Mouse (Mus musculus) midbrain, embryonic 13.5 days (tissue): ENCODE data around the gene Tcf23. TPM values are rescaled to one million over a fixed set of nuclear protein-coding genes. Genes with fewer than 3 reads are reported as not detected.
A peak's percentile ranks its signal among the peaks of the same experiment; 100 is the strongest.

Experiments
- ATAC-seq: fragments of 200-750 bp; cut with Nextera tagmentation; 2 replicates; pipeline ENCODE4 v1.8.0; 2017; ENCODE audit warnings: mild to moderate bottlenecking, moderate TSS enrichment, moderate library complexity
- H3K27ac ChIP-seq: fragments of 300-500 bp; sonication (generic); 2 replicates; pipeline ENCODE4 v1.5.1; 2015; ENCODE audit warnings: inconsistent platforms, mild to moderate bottlenecking, moderate library complexity
- H3K27me3 ChIP-seq: fragments of 300-500 bp; sonication (generic); 2 replicates; pipeline ENCODE4 v1.6.1; 2015; ENCODE audit warnings: mild to moderate bottlenecking, inconsistent platforms
- H3K36me3 ChIP-seq: fragments of 300-500 bp; sonication (generic); 2 replicates; pipeline ENCODE4 v1.6.1; 2015; ENCODE audit warnings: mild to moderate bottlenecking, inconsistent platforms
- H3K4me1 ChIP-seq: fragments of 300-500 bp; sonication (generic); replicated peaks from 2 replicates; pipeline ENCODE4 v1.6.1; 2015; ENCODE audit warnings: inconsistent platforms
- H3K4me2 ChIP-seq: fragments of 300-500 bp; sonication (generic); replicated peaks from 2 replicates; pipeline ENCODE4 v1.6.1; 2015; ENCODE audit warnings: moderate library complexity, mild to moderate bottlenecking, inconsistent platforms
- H3K4me3 ChIP-seq: fragments of 300-500 bp; sonication (generic); replicated peaks from 2 replicates; pipeline ENCODE4 v1.5.1; 2015; ENCODE audit warnings: mild to moderate bottlenecking, inconsistent platforms
- H3K9ac ChIP-seq: fragments of 300-500 bp; sonication (generic); replicated peaks from 2 replicates; pipeline ENCODE4 v1.6.1; 2015; ENCODE audit warnings: mild to moderate bottlenecking, inconsistent platforms
- H3K9me3 ChIP-seq: fragments of 300-500 bp; sonication (generic); 2 replicates; pipeline ENCODE4 v1.6.1; 2016; ENCODE audit warnings: mild to moderate bottlenecking, inconsistent platforms
- WGBS: fragments of 180-500 bp; shearing (Covaris S2); methylation state at CpG from one replicate; pipeline ENCODE4 v1.1.7; 2015; 5-methylcytosine and 5-hydroxymethylcytosine counted together
- polyA plus RNA-seq: library from polyadenylated mRNA; unstranded; fragments of >200 nt; fragmentation: Nextera tagmentation; extraction: Ambion mirVana; gene quantifications from 2 replicates; pipeline ENCODE4 v1.2.1, GENCODE M21; 2015

Gene Tcf23
- polyA plus RNA-seq, 1 experiment from 2014 or later, result not detected

- no peak for ATAC-seq
- 47% methylated on average over 4 of the region's 4 CpGs for WGBS
- H3K27me3 ChIP-seq, result no peaks in the 10 kb centered on the region; the same call in 1 of the 2 replicates
- no peak overlapping the region for H3K9ac ChIP-seq
- H3K4me1 ChIP-seq, result no peaks in the 10 kb centered on the region
- H3K9me3 ChIP-seq, result no peaks in the 10 kb centered on the region
- H3K4me3 ChIP-seq, result no peak overlapping the region
- H3K27ac ChIP-seq, result no peak overlapping the region
- H3K4me2 ChIP-seq, result no peak overlapping the region
- H3K36me3 ChIP-seq, result no peaks in the 10 kb centered on the region
Observed at GRCm38 (mm10) chr5:30930121-30930520, 38.3 kb upstream of the Tcf23 start.

DNA sequence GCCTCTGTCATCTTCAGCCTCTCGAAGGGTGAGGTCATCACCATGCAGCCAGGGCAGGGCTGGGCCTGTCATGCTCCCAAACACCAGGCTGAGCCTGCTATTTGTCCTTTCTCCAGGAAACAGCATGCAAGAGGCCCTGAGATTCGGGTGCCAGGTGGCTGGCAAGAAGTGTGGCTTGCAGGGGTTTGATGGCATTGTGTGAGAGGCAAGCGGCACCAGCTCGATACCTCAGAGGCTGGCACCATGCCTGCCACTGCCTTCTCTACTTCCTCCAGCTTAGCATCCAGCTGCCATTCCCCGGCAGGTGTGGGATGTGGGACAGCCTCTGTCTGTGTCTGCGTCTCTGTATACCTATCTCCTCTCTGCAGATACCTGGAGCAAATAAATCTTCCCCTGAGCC is 37.6 kb upstream of the Tcf23 start:
- H3K4me3 ChIP-seq, result no peak overlapping the region
- no peaks in the 10 kb centered on the region for H3K4me1 ChIP-seq
- H3K9me3 ChIP-seq, result no peaks in the 10 kb centered on the region
- no peaks in the 10 kb centered on the region for H3K36me3 ChIP-seq
- ATAC-seq, result no peak
- H3K27me3 ChIP-seq, result no peaks in the 10 kb centered on the region
- no peak overlapping the region for H3K27ac ChIP-seq
- H3K4me2 ChIP-seq, result no peak overlapping the region
- WGBS, result 86% methylated on average over 6 of the region's 6 CpGs
- H3K9ac ChIP-seq, result no peak overlapping the region

GRCm38 (mm10) chr5:30931378-30931777 is 37.1 kb upstream of the Tcf23 start:
- H3K36me3 ChIP-seq, result no peaks in the 10 kb centered on the region
- no peaks in the 10 kb centered on the region for H3K4me1 ChIP-seq
- H3K9me3 ChIP-seq, result no peaks in the 10 kb centered on the region
- H3K27ac ChIP-seq, result no peak overlapping the region
- no peaks in the 10 kb centered on the region for H3K27me3 ChIP-seq
- no peak overlapping the region for H3K4me2 ChIP-seq
- H3K4me3 ChIP-seq, result no peak overlapping the region
- no peak overlapping the region for H3K9ac ChIP-seq
- WGBS, result 87% methylated on average over 4 of the region's 4 CpGs
- ATAC-seq, result no peak

DNA sequence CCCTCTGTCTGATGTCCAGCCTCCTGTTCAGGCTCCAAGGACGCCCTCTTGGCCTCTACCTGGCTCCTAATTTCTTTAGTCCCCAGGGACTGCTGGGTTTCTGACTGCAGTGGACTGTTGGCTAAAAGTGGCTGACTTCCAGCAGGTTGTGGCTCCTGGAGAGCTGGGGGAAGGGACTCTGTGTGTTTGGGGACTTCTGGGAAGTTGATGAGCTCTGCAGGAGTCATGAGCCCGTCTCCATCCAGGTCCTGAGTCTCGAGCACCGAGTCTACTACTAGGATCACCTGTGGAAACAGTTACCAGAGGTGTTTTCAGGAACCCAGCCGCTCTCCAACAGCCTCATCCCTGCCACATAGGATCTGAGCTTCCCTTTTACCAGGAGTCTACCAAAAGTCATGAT is 34.8 kb upstream of the Tcf23 start:
- Histone ChIP-seq H3K4me3 (no peak overlapping the region), H3K9ac (no peak overlapping the region), H3K36me3 (no peaks in the 10 kb centered on the region), H3K27ac (no peak overlapping the region), H3K27me3 (no peaks in the 10 kb centered on the region), H3K4me2 (no peak overlapping the region), H3K9me3 (no peaks in the 10 kb centered on the region), H3K4me1 (no peaks in the 10 kb centered on the region)
- no peak for ATAC-seq
- WGBS, result 64% methylated on average over 5 of the region's 5 CpGs

- no peaks in the 10 kb centered on the region for H3K27me3 ChIP-seq
- H3K9me3 ChIP-seq, result no peaks in the 10 kb centered on the region
- 89% methylated on average over 5 of the region's 5 CpGs for WGBS
- no peaks in the 10 kb centered on the region for H3K36me3 ChIP-seq
- H3K9ac ChIP-seq, result no peak overlapping the region
- no peaks in the 10 kb centered on the region for H3K4me1 ChIP-seq
- no peak for ATAC-seq
- no peak overlapping the region for H3K27ac ChIP-seq
- no peak overlapping the region for H3K4me2 ChIP-seq
- no peak overlapping the region for H3K4me3 ChIP-seq
Observed at GRCm38 (mm10) chr5:30934725-30935461, 33.6 kb upstream of the Tcf23 start.

- Histone ChIP-seq H3K9me3 (no peaks in the 10 kb centered on the region), H3K27me3 (peaks cover 5% of the 10 kb centered on the region; the same call in 1 of the 2 replicates), H3K9ac (no peak overlapping the region), H3K4me1 (peaks cover 11% of the 10 kb centered on the region; the same call in 1 of the 2 replicates), H3K4me2 (no peak overlapping the region), H3K36me3 (no peaks in the 10 kb centered on the region), H3K4me3 (no peak overlapping the region), H3K27ac (no peak overlapping the region)
- WGBS, result 96% methylated on average over 2 of the region's 2 CpGs
- ATAC-seq, result no peak
Observed at GRCm38 (mm10) chr5:30943004-30943403, 25.5 kb upstream of the Tcf23 start.

DNA sequence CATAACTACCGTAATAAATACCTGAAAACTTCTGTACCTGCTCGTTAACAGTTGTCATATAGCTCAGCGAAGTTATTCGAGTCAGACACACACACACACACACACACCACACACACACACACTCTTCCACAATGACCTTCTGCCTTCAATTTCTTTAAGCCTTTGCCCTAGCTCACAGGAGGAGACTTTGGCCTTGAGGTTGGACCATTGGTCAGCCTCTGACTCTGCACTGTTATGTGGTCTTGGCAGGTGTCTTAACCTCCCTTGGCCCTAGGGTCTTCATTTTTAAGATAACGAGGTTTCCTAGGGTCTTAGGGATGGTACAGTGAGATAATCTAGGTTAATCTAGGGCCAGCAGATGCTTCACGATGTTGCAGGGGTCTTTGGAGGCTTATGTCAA is 24.1 kb upstream of the Tcf23 start:
- Histone ChIP-seq H3K9me3 (no peaks in the 10 kb centered on the region), H3K4me3 (peak overlapping the region; percentile 56), H3K27ac (no peak overlapping the region), H3K4me1 (peaks cover 15% of the 10 kb centered on the region), H3K9ac (no peak overlapping the region), H3K4me2 (peak overlapping the region; percentile 82), H3K36me3 (no peaks in the 10 kb centered on the region), H3K27me3 (peaks cover 5% of the 10 kb centered on the region; the same call in 1 of the 2 replicates)
- no peak for ATAC-seq
- WGBS, result 87% methylated on average over 6 of the region's 6 CpGs

DNA sequence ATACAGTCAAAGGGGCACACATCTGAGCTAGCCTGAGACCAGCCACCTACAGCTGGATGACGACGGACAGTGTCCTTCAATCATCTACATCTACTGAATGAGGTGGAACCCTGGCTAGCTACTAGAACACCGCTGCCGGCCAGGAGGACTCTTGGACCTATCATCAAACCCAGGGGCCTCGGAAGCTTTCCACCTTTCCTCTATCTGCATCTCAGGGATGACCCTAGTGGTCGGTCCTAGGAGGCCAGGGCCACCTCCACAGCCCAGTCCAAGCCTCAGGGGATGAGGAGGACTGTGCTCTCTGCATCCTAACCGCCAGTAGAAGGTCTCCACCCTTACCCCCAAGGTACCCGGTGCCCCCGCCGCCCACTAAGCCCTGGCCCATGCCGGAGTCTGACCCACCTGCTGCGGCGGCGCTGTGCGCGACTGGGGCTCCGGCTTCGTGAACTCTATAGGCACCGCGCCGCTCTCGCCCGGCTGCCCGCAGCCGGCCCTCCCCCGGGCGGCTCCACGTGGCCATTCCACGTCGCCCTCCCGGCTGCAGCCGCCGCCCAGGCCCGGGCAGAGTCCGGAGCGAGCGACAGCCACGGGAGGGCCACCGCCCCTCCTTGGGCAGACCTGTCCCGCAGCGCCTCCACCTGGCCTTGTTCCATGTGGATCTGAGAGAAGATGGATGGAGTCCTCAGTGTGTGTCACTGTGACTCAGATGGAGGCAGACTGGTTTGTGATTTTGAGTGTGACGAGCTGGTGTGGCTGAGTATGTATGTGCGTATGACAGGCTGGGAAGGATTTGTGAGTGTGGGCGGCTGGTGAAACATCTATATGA is 23.3 kb upstream of the Tcf23 start, which contains the start of gene Cgref1:
Gene Cgref1 (minus strand): TSS at position 636 of the 826 bp plus-strand sequence.
- Histone ChIP-seq H3K36me3 (no peaks in the 10 kb centered on the region), H3K9me3 (no peaks in the 10 kb centered on the region), H3K27me3 (peaks cover 5% of the 10 kb centered on the region; the same call in 1 of the 2 replicates), H3K4me2 (peak within 1 kb of the TSS; percentile 82), H3K4me3 (peak within 1 kb of the TSS; percentile 56), H3K27ac (no peak within 1 kb of the TSS), H3K4me1 (peaks cover 20% of the 10 kb centered on the region), H3K9ac (peak within 1 kb of the TSS; percentile 71)
- 5% methylated on average over 44 of the region's 44 CpGs for WGBS
- ATAC-seq, result peak; percentile 69

DNA sequence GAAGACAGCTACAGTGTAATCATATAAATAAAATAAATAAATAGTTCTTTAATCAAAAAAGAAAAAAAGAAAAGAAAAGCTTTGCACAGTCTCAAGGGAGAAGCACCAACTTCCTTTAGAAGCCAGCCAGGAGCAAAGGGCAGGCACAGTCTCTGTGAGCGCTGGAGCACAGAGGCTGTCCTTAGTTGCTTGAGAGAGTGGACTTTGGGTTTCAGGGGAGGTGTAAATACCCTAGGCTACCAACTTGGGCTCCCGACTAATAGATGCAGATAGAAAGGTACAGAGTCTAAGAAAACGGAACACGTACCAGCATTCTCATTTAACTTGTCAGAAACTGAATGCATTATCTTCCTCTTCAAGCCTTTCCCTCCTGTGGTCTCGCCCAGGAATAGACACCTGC is 19.8 kb upstream of the Tcf23 start:
- H3K27me3 ChIP-seq, result peaks cover 5% of the 10 kb centered on the region; the same call in 1 of the 2 replicates
- H3K4me2 ChIP-seq, result no peak overlapping the region
- WGBS, result 78% methylated on average over 5 of the region's 5 CpGs
- ATAC-seq, result no peak
- no peaks in the 10 kb centered on the region for H3K9me3 ChIP-seq
- H3K9ac ChIP-seq, result no peak overlapping the region
- H3K4me3 ChIP-seq, result no peak overlapping the region
- H3K4me1 ChIP-seq, result peaks cover 27% of the 10 kb centered on the region
- H3K36me3 ChIP-seq, result peaks cover 18% of the 10 kb centered on the region
- no peak overlapping the region for H3K27ac ChIP-seq

- under 1% methylated on average over 31 of the region's 31 CpGs for WGBS
- ATAC-seq, result peak; percentile 88
- peaks cover 26% of the 10 kb centered on the region for H3K4me1 ChIP-seq
- no peaks in the 10 kb centered on the region for H3K9me3 ChIP-seq
- peaks cover 4% of the 10 kb centered on the region; the same call in 1 of the 2 replicates for H3K27me3 ChIP-seq
- H3K4me2 ChIP-seq, result peak overlapping the region; percentile 85
- peaks cover 30% of the 10 kb centered on the region for H3K36me3 ChIP-seq
- H3K4me3 ChIP-seq, result peak overlapping the region; percentile 54
- H3K27ac ChIP-seq, result peak overlapping the region; percentile 64
- H3K9ac ChIP-seq, result peak overlapping the region; percentile 71
Observed at GRCm38 (mm10) chr5:30949654-30950326, 18.7 kb upstream of the Tcf23 start.

DNA sequence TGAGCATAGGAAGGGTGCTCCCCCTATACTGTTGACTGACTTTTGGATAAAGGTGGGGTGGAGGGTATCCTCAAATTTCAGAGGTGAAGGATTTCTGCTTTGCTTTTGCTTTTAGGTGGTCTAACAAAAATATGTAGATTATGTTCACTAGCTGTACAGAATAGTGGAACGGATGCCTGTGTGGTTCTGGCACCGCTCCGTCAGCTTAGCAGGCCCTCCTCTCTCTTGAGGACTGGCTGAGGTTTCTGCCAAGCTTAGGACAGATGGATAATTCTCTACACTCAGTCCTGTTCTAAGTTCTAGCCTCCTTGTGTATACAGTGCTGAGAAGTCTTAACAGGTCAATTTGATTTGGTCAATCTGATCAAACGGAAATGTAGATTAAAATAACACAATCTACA is 18.0 kb upstream of the Tcf23 start:
- Histone ChIP-seq H3K36me3 (peaks cover 37% of the 10 kb centered on the region), H3K27ac (0 out of 2 replicates have a peak overlapping the region, but pooled peaks have one; percentile 10), H3K4me2 (peak overlapping the region; percentile 85), H3K4me3 (peak overlapping the region; percentile 54), H3K9ac (peak overlapping the region; percentile 71), H3K9me3 (no peaks in the 10 kb centered on the region), H3K4me1 (peaks cover 19% of the 10 kb centered on the region), H3K27me3 (no peaks in the 10 kb centered on the region)
- WGBS, result 69% methylated on average over 4 of the region's 4 CpGs
- no peak for ATAC-seq

- WGBS, result 89% methylated on average over 2 of the region's 2 CpGs
- no peak overlapping the region for H3K4me3 ChIP-seq
Observed at GRCm38 (mm10) chr5:30950922-30951321, 17.5 kb upstream of the Tcf23 start.

More at GRCm38 (mm10) chr5:30950922-30951321, 17.5 kb upstream of the Tcf23 start:
- ATAC-seq, result no peak
- no peaks in the 10 kb centered on the region for H3K27me3 ChIP-seq
- H3K4me1 ChIP-seq, result peaks cover 16% of the 10 kb centered on the region
- no peak overlapping the region for H3K9ac ChIP-seq
- no peak overlapping the region for H3K27ac ChIP-seq
- no peaks in the 10 kb centered on the region for H3K9me3 ChIP-seq
- H3K4me2 ChIP-seq, result no peak overlapping the region
- peaks cover 41% of the 10 kb centered on the region for H3K36me3 ChIP-seq
